Mouse (Mus musculus): ENCODE measurements at regions not wholly inside any gene's neighbourhood (a gene's known extent, or its start where the extent isn't known, plus 50 kb on each side); places are given as distances from the start of the nearest gene placed in this dataset.

- no peak for DNase-seq (ENCODE audit: low read depth in 1 of 2, low spot score in 2 of 2)
Observed at GRCm38 (mm10) chr2:117951337-117951718, 160.3 kb upstream of the Thbs1 start.

- no peak for DNase-seq (ENCODE audit: low read depth in 1 of 2, low spot score in 2 of 2)
Observed at GRCm38 (mm10) chr2:117958737-117959136, 152.9 kb upstream of the Thbs1 start.

GRCm38 (mm10) chr2:117959440-117959839 lies 152.2 kb upstream of the Thbs1 start:
- DNase-seq (ENCODE audit: low read depth in 1 of 2, low spot score in 2 of 2): no peak

GRCm38 (mm10) chr2:117962531-117962930 lies 149.1 kb upstream of the Thbs1 start:
- peak in 1 of 2 experiments; percentile 31 for DNase-seq (ENCODE audit: low read depth in 1 of 2, low spot score in 2 of 2)

GRCm38 (mm10) chr2:117963526-117963925 lies 148.2 kb upstream of the Thbs1 start:
- no peak for DNase-seq (ENCODE audit: low read depth in 1 of 2, low spot score in 2 of 2)

GRCm38 (mm10) chr2:117965758-117966157 lies 145.9 kb upstream of the Thbs1 start:
- no peak for DNase-seq (ENCODE audit: low read depth in 1 of 2, low spot score in 2 of 2)

GRCm38 (mm10) chr2:117968731-117969130 lies 142.9 kb upstream of the Thbs1 start:
- no peak for DNase-seq (ENCODE audit: low read depth in 1 of 2, low spot score in 2 of 2)

- no peak for DNase-seq (ENCODE audit: low read depth in 1 of 2, low spot score in 2 of 2)
Observed at GRCm38 (mm10) chr2:117970631-117971030, 141.0 kb upstream of the Thbs1 start.

- peak; percentile 83 to 89 for DNase-seq (ENCODE audit: low read depth in 1 of 2, low spot score in 2 of 2)
Observed at GRCm38 (mm10) chr2:117977033-117977432, 134.6 kb upstream of the Thbs1 start.

GRCm38 (mm10) chr2:117980856-117981255 lies 130.8 kb upstream of the Thbs1 start:
- DNase-seq (ENCODE audit: low read depth in 1 of 2, low spot score in 2 of 2): no peak

GRCm38 (mm10) chr2:117984569-117984968 lies 127.1 kb upstream of the Thbs1 start:
- DNase-seq (ENCODE audit: low read depth in 1 of 2, low spot score in 2 of 2): no peak

- DNase-seq (ENCODE audit: low read depth in 1 of 2, low spot score in 2 of 2): no peak
Observed at GRCm38 (mm10) chr2:117987426-117988215, 124.1 kb upstream of the Thbs1 start.

GRCm38 (mm10) chr2:117988396-117989173 lies 123.1 kb upstream of the Thbs1 start:
- no peak for DNase-seq (ENCODE audit: low read depth in 1 of 2, low spot score in 2 of 2)

- peak in 1 of 2 experiments; percentile 45 for DNase-seq (ENCODE audit: low read depth in 1 of 2, low spot score in 2 of 2)
Observed at GRCm38 (mm10) chr2:117989215-117989614, 122.5 kb upstream of the Thbs1 start.

GRCm38 (mm10) chr2:117996130-117997083 lies 115.3 kb upstream of the Thbs1 start:
- DNase-seq (ENCODE audit: low read depth in 1 of 2, low spot score in 2 of 2): peak; percentile 64 to 67

- DNase-seq (ENCODE audit: low read depth in 1 of 2, low spot score in 2 of 2): no peak
Observed at GRCm38 (mm10) chr2:117999641-118000040, 112.0 kb upstream of the Thbs1 start.

GRCm38 (mm10) chr2:118004191-118004590 lies 107.5 kb upstream of the Thbs1 start:
- DNase-seq (ENCODE audit: low read depth in 1 of 2, low spot score in 2 of 2): no peak

- peak; percentile 69 to 76 for DNase-seq (ENCODE audit: low read depth in 1 of 2, low spot score in 2 of 2)
Observed at GRCm38 (mm10) chr2:118007539-118008427, 103.9 kb upstream of the Thbs1 start.

- peak; percentile 41 to 48 for DNase-seq (ENCODE audit: low read depth in 1 of 2, low spot score in 2 of 2)
Observed at GRCm38 (mm10) chr2:118011679-118012078, 100.0 kb upstream of the Thbs1 start.

- DNase-seq (ENCODE audit: low read depth in 1 of 2, low spot score in 2 of 2): peak; percentile 25 to 27
Observed at GRCm38 (mm10) chr2:118012211-118012610, 99.5 kb upstream of the Thbs1 start.
